Mouse (Mus musculus): ENCODE data around the gene Scaper.

Scaper gene

DNA sequence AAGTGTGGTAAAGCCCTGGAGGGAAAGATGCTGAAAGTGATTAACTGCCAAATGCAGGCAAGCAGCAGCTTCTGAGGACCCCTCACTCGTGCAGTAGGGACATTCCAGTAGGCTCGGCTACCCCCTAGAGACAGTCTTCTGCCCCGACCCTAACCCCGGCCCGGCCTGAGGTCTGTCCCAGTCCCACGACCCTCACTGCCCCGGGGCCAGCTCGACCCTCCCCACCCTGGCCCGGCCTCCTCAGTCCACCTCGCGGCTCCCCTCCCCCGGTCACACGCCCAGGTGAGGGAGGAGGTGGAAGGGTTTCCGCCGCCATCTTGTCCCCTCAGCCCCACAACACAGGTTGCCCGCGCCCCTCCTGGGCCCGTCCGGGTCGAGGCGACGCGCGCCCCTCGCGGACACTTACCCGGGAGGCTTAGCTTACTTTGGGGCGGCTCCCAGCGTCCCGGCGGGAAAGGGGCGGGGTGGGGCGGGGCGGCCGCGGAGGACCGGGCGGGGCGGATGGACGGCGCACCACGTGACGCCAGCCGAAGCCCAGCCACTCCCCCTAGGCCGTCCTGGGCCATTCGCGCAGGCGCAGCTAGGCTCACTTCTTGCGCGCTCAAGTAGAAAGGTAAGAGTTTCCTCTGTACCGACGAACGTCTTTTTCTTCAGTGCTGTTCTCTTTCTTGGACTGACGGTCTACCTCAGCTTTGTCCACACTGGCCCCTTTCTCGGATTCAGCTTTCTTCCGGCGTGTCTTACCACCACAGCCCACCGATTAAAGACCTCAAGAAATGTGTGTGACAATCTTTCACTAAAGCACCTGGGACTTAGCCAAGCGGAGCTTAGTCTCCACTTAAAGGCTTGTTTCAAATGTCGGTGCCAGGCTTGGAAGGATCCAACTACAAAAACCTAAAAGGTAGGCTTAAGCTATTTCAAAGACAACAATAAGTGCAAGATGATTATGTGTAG is at the start of gene Scaper:
Gene Scaper, minus strand, starts transcription at position 456 of the 954 bp plus-strand sequence.
- DNase-seq = peak; percentile 98

DNA sequence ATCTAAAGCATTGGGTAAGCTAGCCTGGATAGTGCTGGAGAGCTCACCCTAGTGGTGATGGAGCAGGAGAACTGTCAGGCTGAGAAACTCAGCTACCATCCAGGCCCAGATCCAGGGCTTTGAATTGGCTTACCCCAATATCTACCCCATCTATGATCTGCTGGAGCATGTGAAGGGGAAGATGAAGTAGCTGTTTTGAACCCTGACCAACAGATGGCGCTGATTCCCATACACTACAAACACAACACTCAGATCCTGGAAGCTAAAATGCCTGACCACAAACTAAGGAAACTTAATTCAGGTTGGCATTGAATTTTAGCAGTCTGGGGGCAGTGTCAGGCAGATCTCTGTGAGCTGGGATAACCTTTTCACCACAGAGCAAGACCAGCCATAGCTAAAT is 8.9 kb upstream of the Scaper start:
- no peak for DNase-seq

- DNase-seq = no peak
Measured at GRCm38 (mm10) chr9:55941356-55941755, 3.4 kb upstream of the Scaper start.

DNA sequence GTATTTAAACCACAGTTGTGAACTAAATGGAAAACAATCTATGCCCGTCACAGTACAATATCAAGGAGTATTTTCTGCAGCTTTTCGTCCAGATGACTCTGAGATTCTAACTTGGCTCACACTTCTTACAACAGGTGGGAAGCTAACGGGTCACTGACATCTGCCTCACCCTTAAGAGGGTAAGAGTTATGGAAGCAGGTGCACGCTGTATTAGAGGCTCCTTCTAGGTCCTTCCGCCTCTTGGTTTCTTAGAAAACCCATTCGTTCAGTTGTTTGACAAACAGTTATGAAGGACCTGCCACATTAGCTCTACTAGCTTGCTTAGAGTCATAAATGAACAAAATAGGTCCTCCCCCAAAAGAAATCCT is 683 bp upstream of the Scaper start:
- no peak for DNase-seq

- DNase-seq = peak; percentile 89
Measured at GRCm38 (mm10) chr9:55937224-55937663, 675 bp downstream of the Scaper start.

GRCm38 (mm10) chr9:55932482-55932881 is 5.4 kb downstream of the Scaper start:
- DNase-seq = no peak

- no peak for DNase-seq
Measured at GRCm38 (mm10) chr9:55918579-55918978, 19.3 kb downstream of the Scaper start.

DNA sequence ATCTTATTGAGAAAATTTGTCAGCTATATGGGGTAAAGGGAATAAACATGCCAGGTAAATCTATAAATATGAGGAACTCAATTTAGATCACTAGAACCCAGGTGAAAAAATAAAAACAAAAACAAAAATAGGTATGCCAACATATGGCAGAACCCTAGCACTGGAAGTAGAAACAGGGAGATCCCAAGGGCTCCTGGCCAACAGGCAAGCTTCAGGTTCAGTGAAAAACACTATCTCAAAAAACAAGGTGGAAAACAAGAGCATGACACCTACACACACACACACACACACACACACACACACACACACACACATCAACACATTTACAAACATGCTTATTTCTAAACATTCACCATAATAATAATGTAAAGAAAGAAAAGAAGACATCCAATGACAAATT is 21.2 kb downstream of the Scaper start:
- no peak for DNase-seq

- no peak for DNase-seq
Measured at GRCm38 (mm10) chr9:55911481-55911880, 26.4 kb downstream of the Scaper start.

GRCm38 (mm10) chr9:55902964-55903363 is 35.0 kb downstream of the Scaper start:
- DNase-seq = no peak

GRCm38 (mm10) chr9:55901588-55901987 is 36.3 kb downstream of the Scaper start:
- DNase-seq = no peak

DNA sequence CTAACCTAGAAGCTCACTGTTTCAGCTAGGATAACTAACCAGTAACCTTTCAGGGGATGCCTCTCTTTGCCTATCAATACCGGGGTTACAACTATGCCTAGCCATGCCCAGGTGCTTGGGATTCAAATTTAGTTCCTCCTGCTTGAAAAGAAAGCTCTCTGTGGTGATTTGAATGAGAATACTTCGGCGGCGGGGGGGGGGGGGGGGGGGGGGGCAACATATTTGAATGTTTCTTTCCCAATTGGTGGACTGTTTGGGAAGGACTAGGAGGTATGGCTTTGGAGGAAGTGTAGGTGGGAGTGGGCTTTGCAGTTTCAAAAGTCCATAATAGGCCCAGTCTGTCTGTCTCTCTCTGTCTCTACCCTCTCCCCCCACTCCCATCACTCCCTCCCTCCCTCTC is 37.4 kb downstream of the Scaper start:
- no peak for DNase-seq

GRCm38 (mm10) chr9:55878066-55878465 is 59.9 kb downstream of the Scaper start:
- no peak for DNase-seq

GRCm38 (mm10) chr9:55789442-55789841 is 148.5 kb downstream of the Scaper start:
- no peak for DNase-seq

- DNase-seq = no peak
Measured at GRCm38 (mm10) chr9:55712016-55712415, 225.9 kb downstream of the Scaper start.

- no peak for DNase-seq
Measured at GRCm38 (mm10) chr9:55710553-55710952, 227.4 kb downstream of the Scaper start.

GRCm38 (mm10) chr9:55706603-55707002 is 231.3 kb downstream of the Scaper start:
- no peak for DNase-seq

- DNase-seq = no peak
Measured at GRCm38 (mm10) chr9:55695307-55695706, 242.6 kb downstream of the Scaper start.

DNA sequence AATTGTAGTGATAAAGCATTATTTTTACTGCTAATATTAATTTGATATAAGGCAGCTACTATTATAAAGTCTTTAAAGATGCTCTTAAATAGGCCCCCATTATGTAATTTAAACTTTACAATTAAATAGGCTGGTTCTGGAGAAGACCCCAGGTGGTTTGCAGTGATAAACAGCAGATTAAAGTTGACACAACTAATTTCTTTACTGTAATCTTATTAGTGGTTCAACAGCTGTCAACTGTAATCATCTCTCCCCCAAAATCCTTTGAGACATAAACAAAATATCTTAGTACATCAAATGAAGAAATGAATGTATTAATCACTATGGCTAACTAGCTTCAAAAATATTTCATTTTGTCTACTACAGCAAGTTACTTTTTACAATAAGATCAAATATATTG is 260.8 kb downstream of the Scaper start:
- DNase-seq = no peak

- peak; percentile 22 for DNase-seq
Measured at GRCm38 (mm10) chr9:55646444-55646843, 291.5 kb downstream of the Scaper start.

- DNase-seq = peak; percentile 5
Measured at GRCm38 (mm10) chr9:55626990-55627389, 310.9 kb downstream of the Scaper start.

- peak; percentile 77 for DNase-seq
Measured at GRCm38 (mm10) chr9:55614711-55615110, 323.2 kb downstream of the Scaper start.

DNA sequence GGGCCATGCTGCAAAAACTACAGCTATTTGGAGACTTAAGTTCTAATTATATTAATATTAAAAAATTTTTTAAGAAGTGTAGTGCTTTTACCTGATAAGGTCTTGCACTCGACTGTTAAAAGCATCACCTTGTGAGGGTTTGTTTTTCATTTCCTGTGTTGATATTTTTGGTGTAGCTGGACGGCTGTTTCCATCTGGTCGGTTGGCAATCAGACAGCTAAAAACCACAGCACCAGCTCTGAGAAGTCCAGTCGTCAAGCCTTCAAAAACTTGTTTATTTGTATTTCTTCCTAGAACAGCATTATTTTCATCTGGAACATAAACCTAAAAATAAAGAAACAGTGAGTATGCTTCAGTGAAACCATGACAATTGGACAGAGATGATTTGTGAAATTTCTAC is 328.2 kb downstream of the Scaper start:
- peak; percentile 86 for DNase-seq

GRCm38 (mm10) chr9:55608701-55609531 is 329.0 kb downstream of the Scaper start:
- DNase-seq = peak; percentile 45
